Mouse (Mus musculus) heart, postnatal 0 days (tissue): Measurements from ENCODE around the gene Stum.

Experiments used
- CTCF ChIP-seq: IDR thresholded peaks from 2 replicates; pipeline ENCODE4 v1.5.1; 2016; ENCODE audit warnings: antibody characterized with exemption, control low read depth, low read depth
- EP300 ChIP-seq: IDR thresholded peaks from 2 replicates; pipeline ENCODE4 v1.6.1; 2016; ENCODE audit warnings: antibody characterized with exemption, low read depth

- TF ChIP-seq CTCF (no peak), EP300 (no peak)
Measured at GRCm38 (mm10) chr1:180492777-180493176, 9.5 kb upstream of the Stum start.
